Mouse (Mus musculus) megakaryocyte, embryonic 14.5 days (primary cell): ENCODE measurements around the gene Wnt4. TPM values are rescaled to one million over a fixed set of nuclear protein-coding genes. Genes with fewer than 3 reads are reported as not detected.

ENCODE experiments used
- H3K27me3 ChIP-seq: replicated peaks from 2 replicates; pipeline ENCODE3; 2012; ENCODE audit warnings: inconsistent platforms
- H3K36me3 ChIP-seq: replicated peaks from 2 replicates; pipeline ENCODE3; 2012; ENCODE audit warnings: low read length, inconsistent platforms, mixed read lengths
- H3K4me1 ChIP-seq: 2 replicates; pipeline ENCODE4 v1.6.1; 2012; ENCODE audit warnings: inconsistent platforms
- H3K4me3 ChIP-seq: replicated peaks from 2 replicates; pipeline ENCODE3; 2012; ENCODE audit warnings: moderate library complexity, mild to moderate bottlenecking, inconsistent platforms
- H3K9me3 ChIP-seq: 2 replicates; pipeline ENCODE4 v1.6.1; 2012; ENCODE audit warnings: inconsistent platforms
- FLI1 ChIP-seq: IDR thresholded peaks from 2 replicates; pipeline ENCODE4 v1.6.1; 2012; ENCODE audit warnings: low read length, inconsistent platforms, mixed read lengths
- GATA1 ChIP-seq: IDR thresholded peaks from 3 replicates; pipeline ENCODE4 v1.6.1; 2012; ENCODE audit warnings: mixed read lengths, low read length, inconsistent platforms, borderline replicate concordance
- polyA plus RNA-seq: library from polyadenylated mRNA; stranded (reverse); fragments of >175 nt; gene quantifications from 2 replicates; pipeline ENCODE4 v1.2.3, GENCODE M21; 2012; ENCODE audit warnings: low replicate concordance; ENCODE audit not compliant: insufficient read depth

Wnt4 gene
- polyA plus RNA-seq, 1 experiment: not detected

DNA sequence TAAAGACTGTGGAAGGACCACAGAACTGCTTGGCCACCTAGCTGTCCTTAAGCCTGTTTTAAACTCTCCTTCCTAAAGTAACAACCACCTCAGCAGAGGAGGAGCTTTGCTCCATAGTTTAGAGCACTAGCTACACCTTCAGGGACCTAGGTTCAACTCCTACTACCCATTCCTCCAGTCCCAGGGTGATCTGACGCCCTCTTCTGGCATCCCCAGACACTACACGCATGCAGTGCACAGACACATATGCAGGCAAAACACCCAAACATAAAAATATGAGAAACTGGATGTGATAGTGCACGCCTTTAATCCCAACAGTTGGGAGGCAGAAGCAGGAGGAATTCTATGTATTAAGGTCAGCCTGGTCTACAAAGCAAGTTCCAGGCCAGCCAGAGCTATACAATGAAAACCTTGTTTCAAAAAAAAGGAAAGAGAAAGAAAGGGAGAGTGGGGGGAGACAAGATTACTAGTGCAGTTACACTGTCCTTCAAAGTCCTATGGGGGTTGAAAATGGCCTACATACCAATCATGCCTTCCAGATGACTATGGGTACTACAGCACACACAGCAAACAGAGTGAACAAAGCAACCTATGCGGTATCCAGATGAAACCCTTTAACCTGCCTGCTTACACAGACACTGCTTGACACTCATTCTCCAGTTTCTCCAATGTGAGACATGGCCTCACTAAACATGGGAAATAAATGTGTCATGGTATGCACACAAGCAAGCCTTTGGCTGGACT lies 38.9 kb downstream of the Wnt4 start:
- Histone ChIP-seq H3K4me3 (no peak overlapping the region), H3K9me3 (no peaks in the 10 kb centered on the region), H3K36me3 (peaks cover 95% of the 10 kb centered on the region), H3K27me3 (no peaks in the 10 kb centered on the region), H3K4me1 (peaks cover 29% of the 10 kb centered on the region)
- TF ChIP-seq GATA1 (no peak), FLI1 (no peak)

DNA sequence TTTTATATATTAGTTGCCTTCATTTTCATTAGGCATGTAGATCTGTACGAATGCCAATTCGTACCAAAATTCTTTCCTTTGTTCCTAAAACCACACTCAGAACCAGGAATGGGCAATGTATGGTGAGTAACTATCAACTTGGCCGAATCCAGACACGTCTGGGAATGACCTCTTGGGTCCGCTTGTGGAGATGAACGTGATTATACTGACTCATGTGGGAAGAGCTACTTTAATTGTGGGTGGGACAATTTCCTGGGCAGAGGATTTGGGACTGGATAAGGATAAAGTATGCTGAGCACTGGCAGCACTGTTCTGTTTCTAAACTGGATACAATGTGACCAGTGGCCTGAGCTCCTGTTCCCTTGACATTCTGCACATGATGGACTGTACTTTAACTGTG lies 47.6 kb downstream of the Wnt4 start:
- H3K36me3 ChIP-seq: peaks cover 90% of the 10 kb centered on the region
- no peaks in the 10 kb centered on the region for H3K27me3 ChIP-seq
- H3K4me1 ChIP-seq: peaks cover 75% of the 10 kb centered on the region
- no peaks in the 10 kb centered on the region for H3K9me3 ChIP-seq
- no peak overlapping the region for H3K4me3 ChIP-seq
- TF ChIP-seq FLI1 (no peak), GATA1 (no peak)

DNA sequence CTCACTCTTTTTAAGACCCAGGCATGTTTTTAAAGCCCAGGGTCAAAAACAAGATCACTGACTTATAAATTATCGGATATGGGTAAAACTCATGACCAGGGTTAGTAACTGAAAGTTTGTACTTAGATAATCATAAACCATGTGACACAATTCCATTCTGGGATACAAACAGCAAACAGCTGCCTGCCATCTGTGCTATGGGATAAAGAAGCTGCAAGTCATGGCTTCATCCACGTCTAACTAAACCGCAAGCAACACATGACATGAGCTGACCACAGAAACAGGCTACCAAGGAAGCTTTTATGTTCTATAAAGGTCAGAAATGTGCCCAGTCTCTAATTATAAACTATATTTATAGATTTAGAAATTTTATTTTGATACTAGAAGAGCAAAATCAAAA lies 49.2 kb downstream of the Wnt4 start:
- H3K27me3 ChIP-seq: no peaks in the 10 kb centered on the region
- no peaks in the 10 kb centered on the region for H3K9me3 ChIP-seq
- TF ChIP-seq GATA1 (peak; percentile 66; the same call in 1 of the 3 replicates), FLI1 (no peak)
- peaks cover 76% of the 10 kb centered on the region for H3K4me1 ChIP-seq
- H3K36me3 ChIP-seq: peaks cover 90% of the 10 kb centered on the region
- no peak overlapping the region for H3K4me3 ChIP-seq

DNA sequence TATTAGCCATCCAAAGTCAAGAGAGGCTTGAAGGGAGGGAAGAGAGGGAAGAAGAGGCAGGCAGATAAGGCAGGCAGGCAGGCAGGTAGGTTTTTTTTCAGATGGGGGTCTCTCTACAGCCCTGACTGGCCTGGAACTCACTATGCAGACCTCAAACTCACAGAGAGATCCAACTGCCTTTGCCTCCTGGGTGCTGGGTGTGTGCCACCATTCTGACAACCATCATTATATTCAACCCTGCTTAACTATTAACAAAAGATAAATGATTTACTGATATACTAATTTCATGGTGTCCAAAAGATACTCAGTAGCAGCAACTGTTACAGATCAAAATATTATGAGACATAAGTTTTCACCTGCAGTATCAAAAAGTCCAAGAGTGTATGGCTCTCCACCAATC lies 54.8 kb downstream of the Wnt4 start:
- no peaks in the 10 kb centered on the region for H3K27me3 ChIP-seq
- H3K4me3 ChIP-seq: no peak overlapping the region
- no peaks in the 10 kb centered on the region for H3K9me3 ChIP-seq
- peaks cover 95% of the 10 kb centered on the region for H3K36me3 ChIP-seq
- no peak for TF ChIP-seq FLI1
- no peak for TF ChIP-seq GATA1
- H3K4me1 ChIP-seq: peaks cover 51% of the 10 kb centered on the region

DNA sequence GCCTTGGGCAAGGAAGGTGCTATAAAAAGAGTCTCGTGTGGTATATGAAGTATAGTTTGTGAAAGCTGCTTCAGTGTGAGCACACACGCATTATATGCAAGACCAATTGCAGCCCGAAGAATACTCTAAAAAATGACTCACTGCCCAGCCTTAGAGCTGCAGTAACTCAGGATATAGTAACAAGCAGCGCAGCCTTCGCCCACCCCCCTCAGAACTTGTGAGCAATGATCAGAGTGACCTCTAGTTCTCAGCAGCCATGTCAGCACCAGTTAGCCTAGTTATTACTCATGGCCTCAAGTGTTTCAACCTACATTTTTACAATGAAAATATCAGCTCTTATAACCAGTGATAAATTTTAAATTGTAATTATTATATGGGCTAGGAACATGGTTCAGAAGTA lies 59.2 kb downstream of the Wnt4 start:
- no peak for TF ChIP-seq FLI1
- no peak for TF ChIP-seq GATA1
- H3K36me3 ChIP-seq: peaks cover 79% of the 10 kb centered on the region
- H3K27me3 ChIP-seq: no peaks in the 10 kb centered on the region
- no peaks in the 10 kb centered on the region for H3K9me3 ChIP-seq
- peaks cover 65% of the 10 kb centered on the region for H3K4me1 ChIP-seq
- no peak overlapping the region for H3K4me3 ChIP-seq

DNA sequence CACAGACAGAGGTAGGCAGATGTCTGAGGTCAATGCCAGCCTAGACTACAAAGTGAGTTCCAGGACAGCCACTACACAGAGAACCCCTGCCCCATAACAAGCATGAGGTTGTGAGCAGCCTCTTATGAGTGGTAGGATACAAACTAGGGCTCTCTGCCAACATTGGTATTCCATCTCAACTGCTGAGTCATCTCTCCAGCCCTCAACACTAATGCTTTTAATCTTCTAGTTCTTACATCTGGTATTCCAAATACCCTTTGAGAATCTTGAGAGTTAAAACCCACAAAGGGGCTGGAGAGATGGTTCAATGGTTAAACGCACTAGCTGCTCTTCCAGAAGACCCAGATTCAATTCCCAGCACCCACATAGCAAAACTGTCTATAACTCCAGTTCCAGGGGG lies 62.1 kb downstream of the Wnt4 start:
- TF ChIP-seq FLI1 (no peak), GATA1 (no peak)
- peaks cover 76% of the 10 kb centered on the region for H3K36me3 ChIP-seq
- peaks cover 84% of the 10 kb centered on the region for H3K4me1 ChIP-seq
- no peaks in the 10 kb centered on the region for H3K27me3 ChIP-seq
- peak overlapping the region; percentile 78 for H3K4me3 ChIP-seq
- H3K9me3 ChIP-seq: no peaks in the 10 kb centered on the region

DNA sequence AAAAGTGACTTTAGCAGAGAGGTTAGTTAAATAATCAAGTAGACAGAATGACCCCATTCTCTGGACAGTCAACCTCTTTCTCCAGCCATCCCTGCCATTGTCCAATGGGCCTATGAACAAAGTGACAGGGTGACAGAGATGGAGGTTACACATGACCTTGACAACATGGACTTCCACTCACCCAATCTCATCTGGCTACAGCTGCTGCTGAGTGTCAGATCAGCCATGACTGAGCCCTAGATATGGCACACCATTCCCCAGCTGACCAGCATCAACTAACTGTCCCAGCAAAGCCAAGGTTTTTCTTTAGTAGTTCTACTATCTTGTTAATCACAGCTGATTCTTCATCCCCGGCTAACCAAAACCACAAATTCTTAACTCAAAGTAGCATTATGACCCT lies 65.5 kb downstream of the Wnt4 start:
- Histone ChIP-seq H3K9me3 (no peaks in the 10 kb centered on the region), H3K36me3 (peaks cover 72% of the 10 kb centered on the region), H3K27me3 (no peaks in the 10 kb centered on the region), H3K4me1 (peaks cover 95% of the 10 kb centered on the region), H3K4me3 (peak overlapping the region; percentile 29)
- no peak for TF ChIP-seq GATA1
- TF ChIP-seq FLI1: no peak

DNA sequence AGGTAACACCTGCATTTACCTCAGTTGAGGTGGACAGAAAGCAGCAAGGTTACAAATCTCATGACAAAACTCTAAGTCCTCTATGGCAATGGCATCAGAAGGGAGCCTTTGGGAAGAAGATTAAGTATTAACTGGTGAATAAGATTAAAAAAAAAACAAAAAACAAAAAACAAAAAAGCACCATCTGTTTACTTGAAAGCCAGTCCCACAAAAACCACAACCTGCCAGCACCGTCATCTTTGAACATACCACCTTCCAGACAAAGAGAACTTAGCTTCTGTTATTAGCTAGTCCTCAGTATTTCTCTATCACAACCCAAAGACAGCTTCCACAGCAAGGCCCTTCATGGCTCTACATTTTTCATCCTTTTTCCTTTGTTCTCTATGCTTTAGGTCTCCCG lies 67.8 kb downstream of the Wnt4 start:
- no peaks in the 10 kb centered on the region for H3K27me3 ChIP-seq

DNA sequence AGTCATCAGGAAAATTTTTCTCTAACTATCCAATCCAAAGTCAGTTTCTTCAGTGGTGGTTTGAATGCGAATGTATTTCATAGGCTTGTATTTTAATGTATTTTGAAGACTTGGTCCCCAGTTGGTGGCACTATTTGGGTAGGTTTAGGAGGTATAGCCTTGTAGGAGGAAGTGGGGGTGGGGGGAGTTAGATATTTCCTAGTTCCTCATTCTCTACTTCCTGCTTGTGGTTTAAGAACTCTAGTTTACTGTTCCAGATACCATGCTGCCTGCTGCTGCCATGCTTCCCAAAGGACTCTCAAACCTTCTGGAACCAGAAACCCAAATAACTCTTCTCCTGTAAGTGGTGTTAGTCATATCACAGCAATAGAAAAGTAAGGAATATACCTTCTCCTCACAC lies 68.5 kb downstream of the Wnt4 start:
- H3K4me3 ChIP-seq: no peak overlapping the region
- H3K27me3 ChIP-seq: no peaks in the 10 kb centered on the region
- peaks cover 92% of the 10 kb centered on the region for H3K4me1 ChIP-seq
- TF ChIP-seq GATA1 (no peak), FLI1 (no peak)
- H3K9me3 ChIP-seq: no peaks in the 10 kb centered on the region
- H3K36me3 ChIP-seq: peaks cover 75% of the 10 kb centered on the region

More for the DNA sequence above, 67.8 kb downstream of the Wnt4 start:
- Histone ChIP-seq H3K36me3 (peaks cover 75% of the 10 kb centered on the region), H3K4me3 (no peak overlapping the region), H3K4me1 (peaks cover 92% of the 10 kb centered on the region), H3K9me3 (no peaks in the 10 kb centered on the region)
- no peak for TF ChIP-seq FLI1
- TF ChIP-seq GATA1: no peak

Other genes starting within 250 kb of the Wnt4 start
- gene Zbtb40, start 228.7 kb upstream of the Wnt4 start, polyA plus RNA-seq: 0.44 and 1.6 TPM in 2 replicates
- 4.3 and 28.1 TPM in 2 replicates for gene Cdc42, start 80.2 kb downstream of the Wnt4 start, polyA plus RNA-seq
- not detected in 2 replicates for gene Cela3a, start 132.3 kb downstream of the Wnt4 start, polyA plus RNA-seq
- gene Cela3b, start 153.1 kb downstream of the Wnt4 start, polyA plus RNA-seq: 0.47 TPM in 1 of 2 replicates, not detected in the other
- not detected in 2 replicates for gene 1700013G24Rik, start 175.8 kb downstream of the Wnt4 start, polyA plus RNA-seq
- gene Hspg2, start 191.3 kb downstream of the Wnt4 start, polyA plus RNA-seq: 0.15 TPM in 1 of 2 replicates, not detected in the other